Mouse (Mus musculus) hindbrain, postnatal 0 days (tissue): ENCODE measurements around the gene Ptprm. TPM values are rescaled to one million over a fixed set of nuclear protein-coding genes. Genes with fewer than 3 reads are reported as not detected.

Experiments
- ATAC-seq: fragments of 200-750 bp; cut with Nextera tagmentation; 2 replicates; pipeline ENCODE4 v1.8.0; 2017; ENCODE audit warnings: mild to moderate bottlenecking, moderate TSS enrichment, moderate library complexity
- DNase-seq: peaks from one replicate; pipeline ENCODE4 v3.0.0-alpha.2; 2015; ENCODE audit warnings: low spot score
- H3K27ac ChIP-seq: fragments of 300-500 bp; sonication (generic); 2 replicates; pipeline ENCODE4 v1.5.1; 2014; ENCODE audit warnings: mild to moderate bottlenecking
- H3K27me3 ChIP-seq: fragments of 300-500 bp; sonication (generic); 2 replicates; pipeline ENCODE4 v1.6.1; 2014; ENCODE audit warnings: low read length, mixed read lengths; ENCODE audit not compliant: insufficient read depth
- H3K36me3 ChIP-seq: fragments of 300-500 bp; sonication (generic); 2 replicates; pipeline ENCODE4 v1.6.1; 2014; ENCODE audit warnings: low read length, mixed read lengths; ENCODE audit not compliant: insufficient read depth
- H3K4me1 ChIP-seq: fragments of 300-500 bp; sonication (generic); 2 replicates; pipeline ENCODE4 v1.6.1; 2014; ENCODE audit warnings: antibody characterized with exemption, low read length, mixed read lengths; ENCODE audit not compliant: insufficient read depth
- H3K4me2 ChIP-seq: fragments of 300-500 bp; sonication (generic); 2 replicates; pipeline ENCODE4 v1.6.1; 2014; ENCODE audit warnings: low read depth, mild to moderate bottlenecking, low read length, moderate library complexity, mixed read lengths
- H3K4me3 ChIP-seq: fragments of 300-500 bp; sonication (generic); 2 replicates; pipeline ENCODE4 v1.5.1; 2014; ENCODE audit warnings: low read length
- H3K9ac ChIP-seq: fragments of 300-500 bp; sonication (generic); replicated peaks from 2 replicates; pipeline ENCODE4 v1.6.1; 2014; ENCODE audit warnings: mild to moderate bottlenecking, low read length, moderate library complexity, mixed read lengths
- H3K9me3 ChIP-seq: fragments of 300-500 bp; sonication (generic); 2 replicates; pipeline ENCODE4 v1.6.1; 2016; ENCODE audit warnings: low read length, mixed read lengths
- CTCF ChIP-seq: IDR thresholded peaks from 2 replicates; pipeline ENCODE4 v1.5.1; 2016; ENCODE audit warnings: antibody characterized with exemption, control low read depth, low read depth
- WGBS: fragments of 180-500 bp; shearing (Covaris S2); extraction: QIAGEN DNeasy Blood & Tissue Kit; methylation state at CpG from one replicate; pipeline ENCODE4 v1.1.7; 2014; 5-methylcytosine and 5-hydroxymethylcytosine counted together
- polyA plus RNA-seq: library from polyadenylated mRNA; unstranded; fragments of >200 nt; fragmentation: Nextera tagmentation; extraction: Ambion mirVana; gene quantifications from 2 replicates; pipeline ENCODE4 v1.2.1, GENCODE M21; 2015
- total RNA-seq: library from RNA; depleted of rRNA; stranded (reverse); fragments of >200 nt; gene quantifications from 2 replicates; pipeline ENCODE4 v1.2.3, GENCODE M21; 2014

Gene Ptprm
- total and polyA plus RNA-seq, 2 experiments from 2014 or later = 19.3 to 52.4 TPM

- Histone ChIP-seq H3K4me3 (no peak overlapping the region), H3K36me3 (no peaks in the 10 kb centered on the region), H3K9me3 (no peaks in the 10 kb centered on the region), H3K4me2 (no peak overlapping the region), H3K9ac (no peak overlapping the region), H3K4me1 (no peaks in the 10 kb centered on the region), H3K27me3 (no peaks in the 10 kb centered on the region), H3K27ac (no peak overlapping the region)
- TF ChIP-seq CTCF = peak; percentile 21
- WGBS = 95% methylated on average over 8 of the region's 8 CpGs
- DNase-seq = no peak
- no peak for ATAC-seq
Observed at GRCm38 (mm10) chr17:67349594-67349993, 4.7 kb downstream of the Ptprm start.

- Histone ChIP-seq H3K4me1 (no peaks in the 10 kb centered on the region), H3K9me3 (no peaks in the 10 kb centered on the region), H3K27ac (no peak overlapping the region), H3K4me2 (no peak overlapping the region), H3K9ac (no peak overlapping the region), H3K27me3 (no peaks in the 10 kb centered on the region), H3K36me3 (no peaks in the 10 kb centered on the region), H3K4me3 (no peak overlapping the region)
- WGBS = 81% methylated on average over 10 of the region's 10 CpGs
- ATAC-seq (no peak), DNase-seq (no peak)
- TF ChIP-seq CTCF = no peak
Observed at GRCm38 (mm10) chr17:67346921-67347320, 7.3 kb downstream of the Ptprm start.

- Histone ChIP-seq H3K9me3 (no peaks in the 10 kb centered on the region), H3K9ac (no peak overlapping the region), H3K4me1 (no peaks in the 10 kb centered on the region), H3K27me3 (no peaks in the 10 kb centered on the region), H3K36me3 (no peaks in the 10 kb centered on the region), H3K4me2 (no peak overlapping the region), H3K4me3 (no peak overlapping the region), H3K27ac (no peak overlapping the region)
- ATAC-seq (no peak), DNase-seq (no peak)
- WGBS = 86% methylated on average over 8 of the region's 8 CpGs
- no peak for TF ChIP-seq CTCF
Observed at GRCm38 (mm10) chr17:67345157-67345556, 9.1 kb downstream of the Ptprm start.

- H3K36me3 ChIP-seq = no peaks in the 10 kb centered on the region
- 73% methylated on average over 2 of the region's 2 CpGs for WGBS
- no peak overlapping the region for H3K4me2 ChIP-seq
- no peaks in the 10 kb centered on the region for H3K4me1 ChIP-seq
- ATAC-seq (no peak), DNase-seq (no peak)
- H3K27ac ChIP-seq = no peak overlapping the region
- no peaks in the 10 kb centered on the region for H3K27me3 ChIP-seq
- H3K4me3 ChIP-seq = no peak overlapping the region
- H3K9me3 ChIP-seq = no peaks in the 10 kb centered on the region
- no peak for TF ChIP-seq CTCF
- no peak overlapping the region for H3K9ac ChIP-seq
Observed at GRCm38 (mm10) chr17:67343471-67343870, 10.8 kb downstream of the Ptprm start.

- Histone ChIP-seq H3K27me3 (no peaks in the 10 kb centered on the region), H3K36me3 (no peaks in the 10 kb centered on the region), H3K9ac (no peak overlapping the region), H3K27ac (no peak overlapping the region), H3K4me3 (no peak overlapping the region), H3K4me1 (no peaks in the 10 kb centered on the region), H3K9me3 (no peaks in the 10 kb centered on the region), H3K4me2 (no peak overlapping the region)
- ATAC-seq (no peak), DNase-seq (no peak)
- 75% methylated on average over 6 of the region's 6 CpGs for WGBS
- TF ChIP-seq CTCF = no peak
Observed at GRCm38 (mm10) chr17:67343006-67343405, 11.3 kb downstream of the Ptprm start.

- Histone ChIP-seq H3K4me1 (no peaks in the 10 kb centered on the region), H3K27ac (no peak overlapping the region), H3K4me3 (no peak overlapping the region), H3K9me3 (no peaks in the 10 kb centered on the region), H3K36me3 (no peaks in the 10 kb centered on the region), H3K9ac (no peak overlapping the region), H3K4me2 (no peak overlapping the region; the same call in 1 of the 2 replicates), H3K27me3 (no peaks in the 10 kb centered on the region)
- WGBS = 63% methylated on average over 6 of the region's 6 CpGs
- no peak for TF ChIP-seq CTCF
- DNase-seq (peak; percentile 18), ATAC-seq (no peak)
Observed at GRCm38 (mm10) chr17:67340362-67340761, 13.9 kb downstream of the Ptprm start.

- no peak for DNase-seq
- no peak overlapping the region for H3K4me2 ChIP-seq
Observed at GRCm38 (mm10) chr17:67339569-67339968, 14.7 kb downstream of the Ptprm start.

More at GRCm38 (mm10) chr17:67339569-67339968, 14.7 kb downstream of the Ptprm start:
- Histone ChIP-seq H3K9ac (no peak overlapping the region), H3K36me3 (no peaks in the 10 kb centered on the region), H3K9me3 (no peaks in the 10 kb centered on the region), H3K4me3 (no peak overlapping the region), H3K27me3 (no peaks in the 10 kb centered on the region), H3K4me1 (no peaks in the 10 kb centered on the region), H3K27ac (no peak overlapping the region)
- WGBS = 92% methylated on average over 5 of the region's 5 CpGs
- no peak for TF ChIP-seq CTCF
- no peak for ATAC-seq
